Mouse (Mus musculus) erythroid progenitor cell, adult 5-6 weeks (primary cell): ENCODE data around the gene Bbs12. TPM values are rescaled to one million over a fixed set of nuclear protein-coding genes. Genes with fewer than 3 reads are reported as not detected.

Experiments
- total RNA-seq, 2 experiments: library from RNA; stranded (forward) in 1 of 2; stranded (reverse) in 1 of 2; fragments of 150-400 nt in 1 of 2; fragments of 186-747, 209-891 nt in 1 of 2; gene quantifications; 2 replicates each; pipeline versions ENCODE4 v1.2.3 to v1.2.4; 2015 to 2017; ENCODE audit warnings: low replicate concordance in 2 of 2

Gene Bbs12
- total RNA-seq, 2 experiments from 2014 or later, result 0.83 TPM; not detected in 1

Other genes with a start within 250 kb of the Bbs12 start
- gene Adad1, start 249.0 kb upstream of the Bbs12 start, total RNA-seq (2015; ENCODE audit: low replicate concordance), result not detected in 2 replicates
- not detected in 2 replicates for gene Adad1, start 249.0 kb upstream of the Bbs12 start, total RNA-seq (2017; ENCODE audit: low replicate concordance)
- 1.3 TPM in 1 of 2 replicates, not detected in the other for gene Il2, start 186.6 kb upstream of the Bbs12 start, total RNA-seq (2015; ENCODE audit: low replicate concordance)
- gene Il2, start 186.6 kb upstream of the Bbs12 start, total RNA-seq (2017; ENCODE audit: low replicate concordance), result not detected in 2 replicates
- not detected in 2 replicates for gene Il21, start 79.9 kb upstream of the Bbs12 start, total RNA-seq (2015; ENCODE audit: low replicate concordance)
- gene Il21, start 79.9 kb upstream of the Bbs12 start, total RNA-seq (2017; ENCODE audit: low replicate concordance), result not detected in 2 replicates
- gene Cetn4, start 154 bp downstream of the Bbs12 start, total RNA-seq (2015; ENCODE audit: low replicate concordance), result 1.8 and 12.6 TPM in 2 replicates
- 2.1 and 16.5 TPM in 2 replicates for gene Cetn4, start 154 bp downstream of the Bbs12 start, total RNA-seq (2017; ENCODE audit: low replicate concordance)
- not detected in 2 replicates for gene Fgf2, start 35.8 kb downstream of the Bbs12 start, total RNA-seq (2015; ENCODE audit: low replicate concordance)
- 0.23 TPM in 1 of 2 replicates, not detected in the other for gene Fgf2, start 35.8 kb downstream of the Bbs12 start, total RNA-seq (2017; ENCODE audit: low replicate concordance)
- gene Spata5, start 107.3 kb downstream of the Bbs12 start, total RNA-seq (2015; ENCODE audit: low replicate concordance), result 4.2 and 14.4 TPM in 2 replicates
- gene Spata5, start 107.3 kb downstream of the Bbs12 start, total RNA-seq (2017; ENCODE audit: low replicate concordance), result 8.3 and 31.3 TPM in 2 replicates
- not detected in 2 replicates for gene Nudt6, start 107.7 kb downstream of the Bbs12 start, total RNA-seq (2015; ENCODE audit: low replicate concordance)
- gene Nudt6, start 107.7 kb downstream of the Bbs12 start, total RNA-seq (2017; ENCODE audit: low replicate concordance), result 2.2 TPM in 1 of 2 replicates, not detected in the other